Mouse (Mus musculus): Measurements from ENCODE around the gene Urgcp. TPM values are rescaled to one million over a fixed set of nuclear protein-coding genes. Genes with fewer than 3 reads are reported as not detected.

Gene Urgcp
- polyA plus RNA-seq, 1 experiment from 2014 or later: 7.1 TPM

DNA sequence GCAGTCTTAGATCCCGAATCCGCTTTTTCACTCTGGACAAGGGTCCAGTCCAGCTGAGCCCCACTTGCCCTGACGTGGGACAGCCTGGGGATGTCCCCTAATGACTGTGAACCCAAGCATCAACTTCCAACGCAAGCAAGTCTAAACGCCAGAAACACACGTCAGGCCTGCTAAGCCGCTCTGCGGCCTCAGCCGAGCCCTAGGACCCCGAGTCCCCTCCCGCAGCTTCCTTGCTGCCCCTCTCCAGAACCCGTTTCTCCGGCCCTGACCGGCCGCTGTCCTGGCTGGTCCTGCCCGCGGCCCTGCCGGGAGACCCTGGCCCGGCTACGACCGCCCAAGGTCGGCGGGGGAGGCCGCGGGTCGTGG is 21.6 kb downstream of the Urgcp start:
- ATAC-seq (peak; percentile 59), DNase-seq (no peak)
- Histone ChIP-seq H3K36me3 (replicated peaks; ENCODE audit: insufficient read depth, low read length) (no peaks in the 10 kb centered on the region), H3K27ac (ENCODE audit: low read depth) (peak overlapping the region; percentile 93), H3K4me1 (ENCODE audit: insufficient read depth) (peaks cover 13% of the 10 kb centered on the region), H3K4me2 (ENCODE audit: low read depth, low read length) (peak overlapping the region; percentile 90), H3K4me3 (ENCODE audit: low read depth, low read length) (peak overlapping the region; percentile 87), H3K9me3 (ENCODE audit: low read length) (no peaks in the 10 kb centered on the region), H3K9ac (replicated peaks) (peak overlapping the region; percentile 98), H3K27me3 (ENCODE audit: insufficient read depth, low read length) (no peaks in the 10 kb centered on the region)
- WGBS (ENCODE audit: insufficient replicate concordance): 2% methylated on average over 26 of the region's 26 CpGs
- TF ChIP-seq CTCF (IDR thresholded peaks at IDR 0.05; ENCODE audit: low read depth) (no peak), EP300 (IDR thresholded peaks at IDR 0.05; ENCODE audit: low read depth) (no peak)

DNA sequence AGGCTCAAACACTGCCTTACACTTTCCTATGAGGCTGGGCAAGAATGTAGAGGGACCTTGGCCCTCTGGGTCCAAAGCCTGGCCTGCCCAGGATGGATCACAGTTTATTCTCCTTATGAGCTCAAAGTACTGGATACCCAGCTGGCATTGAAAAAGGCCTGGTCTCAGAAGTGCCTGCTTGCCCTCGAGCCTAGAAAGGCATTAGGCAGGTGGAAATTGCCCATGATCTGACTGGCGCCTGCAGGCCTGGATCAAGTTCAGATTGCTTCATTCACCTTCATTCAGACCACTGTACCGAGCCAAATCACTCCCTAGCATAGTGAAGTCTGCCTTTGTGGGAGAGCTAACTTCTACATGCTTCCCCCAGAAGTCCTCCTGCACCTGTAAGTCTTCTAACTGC is 22.3 kb downstream of the Urgcp start:
- TF ChIP-seq EP300 (IDR thresholded peaks at IDR 0.05; ENCODE audit: low read depth) (no peak), CTCF (IDR thresholded peaks at IDR 0.05; ENCODE audit: low read depth) (no peak)
- Histone ChIP-seq H3K9ac (replicated peaks) (peak overlapping the region; percentile 98), H3K4me3 (ENCODE audit: low read depth, low read length) (peak overlapping the region; percentile 87), H3K9me3 (ENCODE audit: low read length) (no peaks in the 10 kb centered on the region), H3K27me3 (ENCODE audit: insufficient read depth, low read length) (no peaks in the 10 kb centered on the region), H3K36me3 (replicated peaks; ENCODE audit: insufficient read depth, low read length) (no peaks in the 10 kb centered on the region), H3K27ac (ENCODE audit: low read depth) (peak overlapping the region; percentile 93), H3K4me2 (ENCODE audit: low read depth, low read length) (peak overlapping the region; percentile 90), H3K4me1 (ENCODE audit: insufficient read depth) (peaks cover 13% of the 10 kb centered on the region)
- WGBS (ENCODE audit: insufficient replicate concordance): 47% methylated on average over 3 of the region's 3 CpGs
- no peak for ATAC-seq
- DNase-seq: no peak

DNA sequence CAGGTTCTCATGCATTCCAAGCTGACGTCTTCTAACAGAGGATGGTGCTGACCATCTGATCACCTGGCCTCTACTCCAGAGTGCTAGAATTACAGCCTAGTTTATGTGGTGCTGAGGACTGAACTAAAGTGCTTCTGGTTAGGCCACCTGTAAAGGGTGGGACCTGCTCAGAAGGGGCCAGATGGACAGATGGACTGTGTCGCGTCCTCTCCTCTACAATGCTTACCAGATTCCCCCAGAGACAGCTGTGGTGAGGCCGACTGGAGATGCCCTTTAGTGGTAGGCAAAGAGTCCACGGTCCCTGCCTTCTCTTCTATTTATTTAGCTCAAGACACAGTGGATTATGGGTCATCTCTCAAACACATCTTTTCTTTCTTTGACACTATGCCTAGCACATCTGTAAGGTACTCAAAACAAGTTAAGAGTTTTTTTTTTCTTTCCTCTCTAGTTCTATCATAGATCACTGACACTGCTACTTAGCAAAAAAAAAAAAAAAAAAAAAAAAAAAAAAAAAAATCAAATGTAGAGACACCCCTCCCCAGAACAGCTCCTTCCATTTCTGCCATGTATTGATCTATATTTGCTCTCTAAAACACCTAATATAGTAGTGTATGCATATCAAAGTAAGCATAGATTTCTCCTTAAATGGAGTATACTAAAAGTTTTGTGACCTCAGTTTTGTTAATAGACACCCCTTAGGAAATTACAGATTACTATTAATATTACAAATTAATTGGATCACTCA is 23.1 kb downstream of the Urgcp start:
- 73% methylated on average over 5 of the region's 5 CpGs for WGBS (ENCODE audit: insufficient replicate concordance)
- peak overlapping the region; percentile 98; the same call in 1 of the 2 replicates for H3K9ac ChIP-seq (replicated peaks)
- TF ChIP-seq CTCF (IDR thresholded peaks at IDR 0.05; ENCODE audit: low read depth): no peak
- no peak for TF ChIP-seq EP300 (IDR thresholded peaks at IDR 0.05; ENCODE audit: low read depth)
- H3K4me1 ChIP-seq (ENCODE audit: insufficient read depth): peaks cover 18% of the 10 kb centered on the region
- no peaks in the 10 kb centered on the region for H3K27me3 ChIP-seq (ENCODE audit: insufficient read depth, low read length)
- H3K9me3 ChIP-seq (ENCODE audit: low read length): no peaks in the 10 kb centered on the region
- no peak overlapping the region for H3K27ac ChIP-seq (ENCODE audit: low read depth)
- DNase-seq (no peak), ATAC-seq (no peak)
- H3K4me2 ChIP-seq (ENCODE audit: low read depth, low read length): no peak overlapping the region
- no peak overlapping the region for H3K4me3 ChIP-seq (ENCODE audit: low read depth, low read length)
- H3K36me3 ChIP-seq (replicated peaks; ENCODE audit: insufficient read depth, low read length): no peaks in the 10 kb centered on the region

DNA sequence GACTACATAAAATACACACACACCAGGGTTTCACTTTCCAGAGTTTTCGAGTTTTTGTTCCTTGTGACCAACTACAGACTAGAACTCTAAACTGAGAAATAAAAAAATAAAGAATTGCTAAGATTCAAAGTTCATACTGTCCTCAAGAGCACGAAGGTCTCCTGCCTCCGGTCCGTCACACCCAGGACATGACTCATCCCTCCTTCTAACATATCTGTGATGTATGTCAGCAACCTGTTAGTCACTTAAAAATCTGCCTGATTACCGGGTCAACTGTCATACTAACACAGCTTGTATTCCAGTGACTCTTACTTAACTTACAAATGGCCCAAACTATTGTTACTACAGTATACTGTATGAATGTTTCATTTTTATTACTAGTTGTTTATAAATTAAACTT is 25.0 kb downstream of the Urgcp start:
- 70% methylated on average over 5 of the region's 5 CpGs for WGBS (ENCODE audit: insufficient replicate concordance)
- Histone ChIP-seq H3K4me1 (ENCODE audit: insufficient read depth) (peaks cover 18% of the 10 kb centered on the region), H3K9me3 (ENCODE audit: low read length) (no peaks in the 10 kb centered on the region), H3K36me3 (replicated peaks; ENCODE audit: insufficient read depth, low read length) (no peaks in the 10 kb centered on the region), H3K4me2 (ENCODE audit: low read depth, low read length) (no peak overlapping the region), H3K27ac (ENCODE audit: low read depth) (no peak overlapping the region), H3K27me3 (ENCODE audit: insufficient read depth, low read length) (no peaks in the 10 kb centered on the region), H3K9ac (replicated peaks) (no peak overlapping the region), H3K4me3 (ENCODE audit: low read depth, low read length) (no peak overlapping the region)
- TF ChIP-seq EP300 (IDR thresholded peaks at IDR 0.05; ENCODE audit: low read depth) (no peak), CTCF (IDR thresholded peaks at IDR 0.05; ENCODE audit: low read depth) (no peak)
- ATAC-seq: no peak
- no peak for DNase-seq

DNA sequence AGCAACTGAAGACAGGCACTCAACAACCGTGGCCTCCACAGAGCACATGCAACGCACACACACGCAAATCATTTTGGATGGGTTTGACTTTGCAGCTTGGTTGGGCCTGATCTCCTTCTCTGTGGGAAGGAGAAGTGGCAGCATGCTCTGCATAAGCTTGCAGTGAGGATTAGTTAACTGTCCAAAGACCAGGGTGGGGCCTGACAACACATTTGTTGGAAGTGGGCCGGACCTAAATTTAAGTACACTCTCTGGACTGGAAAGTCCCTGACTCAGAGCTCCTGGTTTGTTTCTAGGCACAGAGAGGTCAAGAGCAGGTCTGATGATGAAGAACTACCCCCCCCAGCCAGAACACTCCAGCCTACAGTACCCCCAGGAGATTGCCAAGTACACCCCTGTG is 27.9 kb downstream of the Urgcp start:
- no peak overlapping the region for H3K9ac ChIP-seq (replicated peaks)
- 76% methylated on average over 4 of the region's 4 CpGs for WGBS (ENCODE audit: insufficient replicate concordance)
- no peak overlapping the region for H3K4me3 ChIP-seq (ENCODE audit: low read depth, low read length)
- no peak overlapping the region for H3K4me2 ChIP-seq (ENCODE audit: low read depth, low read length)
- TF ChIP-seq EP300 (IDR thresholded peaks at IDR 0.05; ENCODE audit: low read depth) (no peak), CTCF (IDR thresholded peaks at IDR 0.05; ENCODE audit: low read depth) (no peak)
- no peak overlapping the region for H3K27ac ChIP-seq (ENCODE audit: low read depth)
- no peaks in the 10 kb centered on the region for H3K36me3 ChIP-seq (replicated peaks; ENCODE audit: insufficient read depth, low read length)
- no peaks in the 10 kb centered on the region for H3K9me3 ChIP-seq (ENCODE audit: low read length)
- ATAC-seq: no peak
- no peaks in the 10 kb centered on the region for H3K27me3 ChIP-seq (ENCODE audit: insufficient read depth, low read length)
- H3K4me1 ChIP-seq (ENCODE audit: insufficient read depth): peaks cover 12% of the 10 kb centered on the region
- DNase-seq: no peak

DNA sequence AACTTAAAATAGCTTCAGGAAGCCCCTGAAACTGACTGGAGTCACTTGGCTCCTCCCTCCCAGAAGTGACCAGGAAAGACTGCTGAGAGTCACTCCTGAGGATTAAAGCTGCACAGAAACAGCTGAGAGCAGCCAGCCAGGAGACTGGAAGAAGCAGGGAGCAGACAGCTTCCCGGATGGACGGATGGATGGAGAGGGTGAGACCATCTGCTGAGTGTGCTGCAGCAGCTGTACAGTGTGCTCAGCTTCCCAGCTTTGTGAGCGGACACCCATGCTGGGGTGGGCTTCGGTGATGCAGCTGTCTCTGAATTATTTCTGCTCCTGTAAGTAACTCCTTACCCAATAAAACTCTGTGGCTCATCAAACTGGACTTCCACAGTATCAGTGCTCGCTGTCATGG is 29.8 kb downstream of the Urgcp start:
- peaks cover 13% of the 10 kb centered on the region for H3K4me1 ChIP-seq (ENCODE audit: insufficient read depth)
- no peaks in the 10 kb centered on the region for H3K9me3 ChIP-seq (ENCODE audit: low read length)
- no peak for ATAC-seq
- no peaks in the 10 kb centered on the region for H3K27me3 ChIP-seq (ENCODE audit: insufficient read depth, low read length)
- 83% methylated on average over 5 of the region's 5 CpGs for WGBS (ENCODE audit: insufficient replicate concordance)
- H3K27ac ChIP-seq (ENCODE audit: low read depth): no peak overlapping the region
- no peak overlapping the region for H3K9ac ChIP-seq (replicated peaks)
- H3K4me2 ChIP-seq (ENCODE audit: low read depth, low read length): no peak overlapping the region
- TF ChIP-seq EP300 (IDR thresholded peaks at IDR 0.05; ENCODE audit: low read depth): no peak
- TF ChIP-seq CTCF (IDR thresholded peaks at IDR 0.05; ENCODE audit: low read depth): no peak
- DNase-seq: no peak
- no peaks in the 10 kb centered on the region for H3K36me3 ChIP-seq (replicated peaks; ENCODE audit: insufficient read depth, low read length)
- H3K4me3 ChIP-seq (ENCODE audit: low read depth, low read length): no peak overlapping the region
